Mouse (Mus musculus) bone marrow, adult 2 months (tissue): ENCODE data around the gene Pibf1.

Experiments used
- CTCF ChIP-seq: fragments of 200-500 bp; IDR thresholded peaks from 2 replicates; pipeline ENCODE4 v1.5.1; 2011; ENCODE audit warnings: low read length, control low read depth; ENCODE audit not compliant: control insufficient read depth, insufficient read depth
- POLR2A ChIP-seq: fragments of 200-500 bp; IDR thresholded peaks from 2 replicates; pipeline ENCODE4 v1.6.1; 2011; ENCODE audit warnings: low read depth, mild to moderate bottlenecking, control low read depth, low read length, borderline replicate concordance; ENCODE audit not compliant: control insufficient read depth

GRCm38 (mm10) chr14:99103050-99103449, 3.8 kb downstream of the Pibf1 start:
- no peak for TF ChIP-seq POLR2A
- no peak for TF ChIP-seq CTCF
